Mouse (Mus musculus): ENCODE data around the gene Tsen54.

Tsen54 gene

DNA sequence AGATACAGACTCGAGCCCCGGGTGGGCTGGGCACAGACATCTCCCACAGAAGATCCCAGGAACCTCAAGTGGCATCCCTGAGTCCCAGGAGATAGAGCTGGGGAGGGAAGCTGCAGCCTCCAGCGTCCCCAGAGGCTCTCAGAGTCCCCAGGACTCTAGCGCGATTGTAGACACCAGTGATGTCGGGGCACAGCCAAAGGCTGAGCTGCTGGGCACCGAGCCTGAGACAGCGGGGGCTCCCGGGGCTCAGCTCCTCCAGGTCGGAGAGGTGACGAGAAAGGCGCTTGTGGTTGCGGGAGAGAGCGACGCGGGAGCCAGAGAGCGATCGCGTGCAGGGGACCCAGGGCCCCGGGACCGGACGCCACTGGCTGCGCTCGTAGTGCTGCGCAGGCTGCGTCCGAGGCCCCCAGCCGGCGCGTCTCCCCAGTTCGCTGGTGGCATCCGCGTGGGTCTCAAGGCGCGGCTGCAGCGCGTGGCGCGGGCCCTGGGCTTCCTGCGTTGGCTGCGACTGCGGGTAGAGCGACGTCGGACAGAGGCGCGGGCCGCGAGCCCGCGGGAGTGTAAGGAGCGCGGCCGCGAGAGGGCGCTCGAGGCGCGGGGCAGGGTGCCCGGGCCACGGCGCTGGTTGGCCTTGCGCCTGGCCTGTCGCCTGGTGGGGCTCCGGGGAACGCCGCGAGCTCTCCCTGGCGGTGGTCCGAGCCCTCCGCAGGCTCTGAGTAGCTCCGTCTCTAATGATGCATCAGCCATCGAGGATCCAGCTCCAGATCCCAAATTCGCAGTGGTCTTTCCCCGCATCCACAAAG is 44.8 kb downstream of the Tsen54 start:
- DNase-seq (ENCODE audit: low spot score): peak; percentile 79

- DNase-seq (ENCODE audit: low spot score): no peak
Observed at GRCm38 (mm10) chr11:115863895-115864294, 49.4 kb downstream of the Tsen54 start.

- no peak for DNase-seq (ENCODE audit: low spot score)
Observed at GRCm38 (mm10) chr11:115869393-115869792, 54.9 kb downstream of the Tsen54 start.

GRCm38 (mm10) chr11:115872437-115872836 is 57.9 kb downstream of the Tsen54 start:
- no peak for DNase-seq (ENCODE audit: low spot score)
